Comparison of ENCODE assay signal across 16 mouse cellular contexts in the genomic region with DNA sequence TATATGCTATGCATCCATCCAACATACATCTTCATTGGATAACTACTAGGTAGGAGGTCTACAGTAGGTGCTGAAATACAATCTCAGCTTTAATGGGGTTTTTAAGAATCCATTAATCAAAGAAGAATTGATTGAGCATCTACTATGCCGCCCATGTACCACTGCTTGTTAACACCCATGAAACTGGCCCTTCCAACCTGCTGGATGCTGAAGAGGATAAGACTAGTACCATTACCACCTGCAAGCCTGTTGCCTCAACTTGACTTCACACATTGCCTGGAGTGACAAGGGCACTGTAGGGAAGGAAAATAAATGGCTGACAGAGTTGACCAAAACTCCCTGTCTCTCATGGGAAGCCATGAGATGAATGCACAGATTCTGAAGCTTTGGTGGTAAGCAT.
"Had no signal": no experiment of that assay in that cellular context is flagged by ENCODE, and none has a peak within 500 bp of the region (broad histone marks: within the 10 kb centered on the region; RNA-seq: fewer than 3 reads in every experiment).

No protein-coding gene starts in this region.

- H3K9ac ChIP-seq: neural tube, embryonic 13.5 days; neural tube, embryonic 15.5 days; stomach, embryonic 15.5 days had no signal

- H3K36me3 ChIP-seq: neural tube, embryonic 13.5 days; neural tube, embryonic 15.5 days; stomach, embryonic 15.5 days had no signal

- DNase-seq: retina, postnatal 1 day; right cerebral cortex, adult 18-20 months; right cerebral cortex, postnatal 14 days; right cerebral cortex, postnatal 25 days; right cerebral cortex, postnatal 4 days; spleen, adult 18-20 months; thymus, adult 18-20 months; thymus, adult 2 months; thymus, postnatal 14 days; thymus, postnatal 25 days; thymus, postnatal 36 days; thymus, postnatal 4 days had no signal

- H3K27ac ChIP-seq: neural tube, embryonic 13.5 days; neural tube, embryonic 15.5 days; stomach, embryonic 15.5 days; stomach, postnatal 0 days had no signal

- H3K4me1 ChIP-seq: neural tube, embryonic 13.5 days; neural tube, embryonic 15.5 days; stomach, embryonic 15.5 days had no signal

- H3K4me3 ChIP-seq: neural tube, embryonic 13.5 days; neural tube, embryonic 15.5 days; stomach, embryonic 15.5 days had no signal

- H3K9me3 ChIP-seq: neural tube, embryonic 13.5 days; neural tube, embryonic 15.5 days; stomach, embryonic 15.5 days had no signal

- H3K27me3 ChIP-seq: neural tube, embryonic 13.5 days; neural tube, embryonic 15.5 days; stomach, embryonic 15.5 days had no signal
